ENCODE assay signal across 7 mouse cellular contexts in the genomic region with DNA sequence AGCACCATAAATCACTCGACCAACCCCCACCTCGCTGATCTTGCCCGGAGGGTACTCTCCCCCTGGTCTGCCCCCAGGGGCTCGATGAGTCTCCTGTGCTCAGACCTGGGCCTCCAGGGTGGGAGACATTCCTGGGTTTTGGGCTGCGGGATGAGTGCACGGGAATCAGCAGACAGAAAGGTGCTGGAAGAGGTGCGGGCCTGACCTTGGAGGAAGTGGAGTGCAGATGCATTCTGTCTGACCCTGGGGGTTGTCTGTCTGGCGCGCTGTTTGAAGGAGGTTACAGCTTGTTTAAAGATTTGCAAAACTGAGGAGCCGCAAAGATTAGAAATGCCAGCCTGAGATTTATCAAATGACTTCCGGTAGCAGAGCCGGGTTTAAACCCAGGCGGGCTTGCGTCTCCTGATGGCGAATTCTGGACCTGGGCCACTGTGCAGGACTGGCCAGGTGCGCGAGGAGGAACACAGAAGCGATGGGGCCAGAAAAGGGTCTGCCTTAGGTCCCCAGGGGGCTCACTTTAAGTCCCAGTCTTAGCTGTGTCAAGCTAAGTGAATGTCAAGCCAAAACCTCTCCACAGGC.
DNase-seq lines count a peak whose midpoint lies in the region; ATAC-seq and TF ChIP-seq lines count a peak whose summit lies in the region.

No protein-coding gene starts in this region.

- H3K9ac ChIP-seq in kidney, embryonic 16.5 days (replicated peaks; ENCODE audit: low read length), result peak overlapping the region; percentile 62
- H3K9ac ChIP-seq in embryonic facial prominence, embryonic 12.5 days, result no peak overlapping the region; the same call in 1 of the 2 replicates
- no peak overlapping the region for H3K9ac ChIP-seq in liver, embryonic 14.5 days (replicated peaks)

- TF ChIP-seq EP300 in liver, embryonic 14.5 days (IDR thresholded peaks at IDR 0.05; ENCODE audit: low read depth), result no peak

- H3K4me2 ChIP-seq in kidney, embryonic 16.5 days (replicated peaks; ENCODE audit: low read depth, low read length), result peak overlapping the region; percentile 91
- H3K4me2 ChIP-seq in embryonic facial prominence, embryonic 12.5 days (replicated peaks), result peak overlapping the region; percentile 56
- H3K4me2 ChIP-seq in liver, embryonic 14.5 days (ENCODE audit: low read depth), result peak overlapping the region; percentile 73

- WGBS in kidney, embryonic 16.5 days, result 12% methylated on average over 18 of the region's 18 CpGs
- 3% methylated on average over 18 of the region's 18 CpGs for WGBS in embryonic facial prominence, embryonic 12.5 days
- 2% methylated on average over 18 of the region's 18 CpGs for WGBS in liver, embryonic 14.5 days (ENCODE audit: insufficient replicate concordance)

- no peak for DNase-seq in kidney, adult 18-20 months
- DNase-seq in G1E (ENCODE audit: low spot score), result no peak
- no peak for DNase-seq in liver, embryonic 14.5 days (ENCODE audit: low read depth in 3 of 3, low spot score in 3 of 3)
- no peak for DNase-seq in left cerebral cortex, adult 2 months (ENCODE audit: extremely low spot score in 1 of 2, low spot score in 2 of 2)
- DNase-seq in gastrocnemius, postnatal 25 days, result no peak

- H3K27me3 ChIP-seq in kidney, embryonic 16.5 days (ENCODE audit: insufficient read depth, low read length), result peaks cover 12% of the 10 kb centered on the region
- H3K27me3 ChIP-seq in G1E (ENCODE audit: insufficient read depth, low read length), result no peaks in the 10 kb centered on the region
- H3K27me3 ChIP-seq in embryonic facial prominence, embryonic 12.5 days, result 0 out of 2 replicates have a peak, but pooled peaks cover 3% of the 10 kb centered on the region
- peaks cover 72% of the 10 kb centered on the region for H3K27me3 ChIP-seq in liver, embryonic 14.5 days (ENCODE audit: control insufficient read depth, insufficient read depth, low read length)

- peak overlapping the region; percentile 49 for H3K4me3 ChIP-seq in kidney, embryonic 16.5 days (ENCODE audit: low read length)
- peak overlapping the region; percentile 70; the same call in 1 of the 2 replicates for H3K4me3 ChIP-seq in G1E (ENCODE audit: low read depth, low read length)
- peak overlapping the region; percentile 24; the same call in 1 of the 2 replicates for H3K4me3 ChIP-seq in embryonic facial prominence, embryonic 12.5 days
- H3K4me3 ChIP-seq in liver, embryonic 14.5 days (ENCODE audit: insufficient read depth in 1 of 2, low read depth in 2 of 2, low read length in 2 of 2), result no peak overlapping the region
- no peak overlapping the region for H3K4me3 ChIP-seq in left cerebral cortex, adult 2 months

- TF ChIP-seq CTCF in G1E (IDR thresholded peaks at IDR 0.05; ENCODE audit: low read depth, low read length), result no peak
- no peak for TF ChIP-seq CTCF in liver, embryonic 14.5 days (IDR thresholded peaks at IDR 0.05; ENCODE audit: low read depth)
- TF ChIP-seq CTCF in left cerebral cortex, adult 2 months (IDR thresholded peaks at IDR 0.05), result no peak

- intact Hi-C loops in left cerebral cortex, adult 2 months (cut with DNase I), result loop anchor here (5.0 kb wide), 4 partner anchors 838 to 1403 kb away; a partner anchor contains a TSS

- no peaks in the 10 kb centered on the region for H3K9me3 ChIP-seq in kidney, embryonic 16.5 days (ENCODE audit: low read length)
- H3K9me3 ChIP-seq in G1E (replicated peaks), result no peaks in the 10 kb centered on the region
- H3K9me3 ChIP-seq in embryonic facial prominence, embryonic 12.5 days, result no peaks in the 10 kb centered on the region
- no peaks in the 10 kb centered on the region for H3K9me3 ChIP-seq in liver, embryonic 14.5 days (ENCODE audit: control insufficient read depth, low read length)

- no peaks in the 10 kb centered on the region for H3K36me3 ChIP-seq in kidney, embryonic 16.5 days (ENCODE audit: insufficient read depth, low read length)
- H3K36me3 ChIP-seq in G1E (replicated peaks), result no peaks in the 10 kb centered on the region
- no peaks in the 10 kb centered on the region for H3K36me3 ChIP-seq in embryonic facial prominence, embryonic 12.5 days
- H3K36me3 ChIP-seq in liver, embryonic 14.5 days (replicated peaks; ENCODE audit: control insufficient read depth, insufficient read depth, low read depth), result no peaks in the 10 kb centered on the region

- peak overlapping the region; percentile 97 for H3K27ac ChIP-seq in kidney, embryonic 16.5 days (ENCODE audit: low read length)
- H3K27ac ChIP-seq in embryonic facial prominence, embryonic 12.5 days, result peak overlapping the region; percentile 96; the same call in 1 of the 2 replicates
- H3K27ac ChIP-seq in liver, embryonic 14.5 days, result no peak overlapping the region
- H3K27ac ChIP-seq in left cerebral cortex, adult 2 months, result no peak overlapping the region

- no peak for ATAC-seq in kidney, embryonic 16.5 days (ENCODE audit: low FRiP score, low TSS enrichment)
- no peak for ATAC-seq in G1E (ENCODE audit: extremely low read depth, insufficient number of reproducible peaks, low FRiP score, poor library complexity, severe bottlenecking)
- no peak for ATAC-seq in embryonic facial prominence, embryonic 12.5 days (ENCODE audit: insufficient number of reproducible peaks, insufficient read depth, low FRiP score, low TSS enrichment)
- no peak for ATAC-seq in liver, embryonic 14.5 days (ENCODE audit: insufficient read depth)

- H3K4me1 ChIP-seq in kidney, embryonic 16.5 days (ENCODE audit: insufficient read depth, low read length), result peaks cover 32% of the 10 kb centered on the region
- peaks cover 47% of the 10 kb centered on the region for H3K4me1 ChIP-seq in G1E (ENCODE audit: insufficient read depth, low read depth, low read length)
- H3K4me1 ChIP-seq in embryonic facial prominence, embryonic 12.5 days, result peaks cover 24% of the 10 kb centered on the region
- H3K4me1 ChIP-seq in liver, embryonic 14.5 days (replicated peaks; ENCODE audit: control insufficient read depth in 2 of 2, insufficient read depth in 2 of 2, low read length in 1 of 2), result peaks cover 3 to 20% of the 10 kb centered on the region in 2 experiments

Comparison
In these comparisons a context has a peak if more than half of its experiments do, and no peak if none do; other contexts are left out.
1. H3K27ac ChIP-seq: peak in kidney, embryonic 16.5 days (single experiment) and embryonic facial prominence, embryonic 12.5 days (single experiment); none in liver, embryonic 14.5 days (single experiment) and left cerebral cortex, adult 2 months (single experiment).
2. H3K4me3 ChIP-seq: peak in kidney, embryonic 16.5 days (single experiment), G1E (single experiment) and embryonic facial prominence, embryonic 12.5 days (single experiment); none in liver, embryonic 14.5 days (0 of 2) and left cerebral cortex, adult 2 months (single experiment).
3. Peak in every context shown above with its lines, with median percentiles within 50 percentile points of each other: H3K4me2 ChIP-seq.